Mouse (Mus musculus): ENCODE data around the gene Lrrc31. TPM values are rescaled to one million over a fixed set of nuclear protein-coding genes. Genes with fewer than 3 reads are reported as not detected.
"Not testable (repeated sequence)": the region's sequence is repeated elsewhere in the genome, so short reads cannot be mapped to it uniquely, and the experiment has no call there.

The Lrrc31 gene
- 0.10 TPM in 1 of 2 replicates, not detected in the other for polyA plus RNA-seq (2012; rRNA removed)
- 0.10 TPM in 1 of 2 replicates, not detected in the other for polyA plus RNA-seq (2014; fragmentation: Nextera tagmentation; extraction: Ambion mirVana)

- H3K27ac ChIP-seq (replicated peaks; ENCODE audit: low read depth, low read length); H3K4me1 ChIP-seq (ENCODE audit: control insufficient read depth, insufficient read depth, low read length); H3K4me3 ChIP-seq (replicated peaks; ENCODE audit: low read length); H3K27me3 ChIP-seq (ENCODE audit: control insufficient read depth, insufficient read depth, low read length); H3K36me3 ChIP-seq (ENCODE audit: control insufficient read depth, insufficient read depth, low read length); H3K9me3 ChIP-seq (ENCODE audit: control insufficient read depth, low read length); DNase-seq (ENCODE audit: low spot score); H3K9ac ChIP-seq (ENCODE audit: low read depth, low read length, severe bottlenecking); H3K4me2 ChIP-seq (replicated peaks; ENCODE audit: low read depth, low read length, severe bottlenecking); ATAC-seq (ENCODE audit: low FRiP score, low read depth): not testable (repeated sequence)
- 83% methylated on average over 6 of the region's 6 CpGs for WGBS
Measured at GRCm38 (mm10) chr3:30699711-30700505, at the start of gene Lrrc31. TSS of gene Lrrc31 (minus strand) at chr3:30699843.

GRCm38 (mm10) chr3:30748316-30748715 lies 48.7 kb upstream of the Lrrc31 start:
- Histone ChIP-seq H3K4me2 (replicated peaks; ENCODE audit: low read depth, low read length, severe bottlenecking) (no peak overlapping the region), H3K4me1 (ENCODE audit: control insufficient read depth, insufficient read depth, low read length) (no peaks in the 10 kb centered on the region), H3K27me3 (ENCODE audit: control insufficient read depth, insufficient read depth, low read length) (no peaks in the 10 kb centered on the region), H3K4me3 (replicated peaks; ENCODE audit: low read length) (no peak overlapping the region), H3K36me3 (ENCODE audit: control insufficient read depth, insufficient read depth, low read length) (no peaks in the 10 kb centered on the region), H3K9me3 (ENCODE audit: control insufficient read depth, low read length) (no peaks in the 10 kb centered on the region), H3K27ac (replicated peaks; ENCODE audit: low read depth, low read length) (no peak overlapping the region), H3K9ac (ENCODE audit: low read depth, low read length, severe bottlenecking) (no peak overlapping the region)
- ATAC-seq (ENCODE audit: low FRiP score, low read depth) (no peak), DNase-seq (ENCODE audit: low spot score) (no peak)
- WGBS, result 87% methylated on average over 9 of the region's 9 CpGs
- TF ChIP-seq POLR2A (IDR thresholded peaks at IDR 0.05; ENCODE audit: borderline replicate concordance, extremely low read depth, insufficient read depth, insufficient read length), result no peak

- Histone ChIP-seq H3K4me3 (replicated peaks; ENCODE audit: low read length) (no peak within 1 kb of the TSS), H3K9ac (ENCODE audit: low read depth, low read length, severe bottlenecking) (no peak within 1 kb of the TSS), H3K27me3 (ENCODE audit: control insufficient read depth, insufficient read depth, low read length) (no peaks in the 10 kb centered on the region), H3K9me3 (ENCODE audit: control insufficient read depth, low read length) (no peaks in the 10 kb centered on the region), H3K27ac (replicated peaks; ENCODE audit: low read depth, low read length) (no peak within 1 kb of the TSS), H3K4me1 (ENCODE audit: control insufficient read depth, insufficient read depth, low read length) (no peaks in the 10 kb centered on the region), H3K4me2 (replicated peaks; ENCODE audit: low read depth, low read length, severe bottlenecking) (no peak within 1 kb of the TSS), H3K36me3 (ENCODE audit: control insufficient read depth, insufficient read depth, low read length) (no peaks in the 10 kb centered on the region)
- WGBS, result 73% methylated on average over 7 of the region's 7 CpGs
- DNase-seq (ENCODE audit: low spot score) (no peak), ATAC-seq (ENCODE audit: low FRiP score, low read depth) (no peak)
- no peak for TF ChIP-seq POLR2A (IDR thresholded peaks at IDR 0.05; ENCODE audit: borderline replicate concordance, extremely low read depth, insufficient read depth, insufficient read length)
Measured at GRCm38 (mm10) chr3:30746006-30746405, 46.4 kb upstream of the Lrrc31 start, which contains the start of gene Samd7. TSS of gene Samd7 (plus strand) at chr3:30746293.

GRCm38 (mm10) chr3:30742891-30743290 lies 43.2 kb upstream of the Lrrc31 start:
- WGBS, result 87% methylated on average over 7 of the region's 7 CpGs
- Histone ChIP-seq H3K27me3 (ENCODE audit: control insufficient read depth, insufficient read depth, low read length) (no peaks in the 10 kb centered on the region), H3K9me3 (ENCODE audit: control insufficient read depth, low read length) (no peaks in the 10 kb centered on the region), H3K4me2 (replicated peaks; ENCODE audit: low read depth, low read length, severe bottlenecking) (no peak overlapping the region), H3K27ac (replicated peaks; ENCODE audit: low read depth, low read length) (no peak overlapping the region), H3K9ac (ENCODE audit: low read depth, low read length, severe bottlenecking) (no peak overlapping the region), H3K4me1 (ENCODE audit: control insufficient read depth, insufficient read depth, low read length) (no peaks in the 10 kb centered on the region), H3K36me3 (ENCODE audit: control insufficient read depth, insufficient read depth, low read length) (no peaks in the 10 kb centered on the region), H3K4me3 (replicated peaks; ENCODE audit: low read length) (no peak overlapping the region)
- no peak for TF ChIP-seq POLR2A (IDR thresholded peaks at IDR 0.05; ENCODE audit: borderline replicate concordance, extremely low read depth, insufficient read depth, insufficient read length)
- DNase-seq (ENCODE audit: low spot score) (no peak), ATAC-seq (ENCODE audit: low FRiP score, low read depth) (no peak)

- H3K36me3 ChIP-seq (ENCODE audit: control insufficient read depth, insufficient read depth, low read length), result no peaks in the 10 kb centered on the region
- no peaks in the 10 kb centered on the region for H3K27me3 ChIP-seq (ENCODE audit: control insufficient read depth, insufficient read depth, low read length)
- no peak overlapping the region for H3K27ac ChIP-seq (replicated peaks; ENCODE audit: low read depth, low read length)
- no peaks in the 10 kb centered on the region for H3K9me3 ChIP-seq (ENCODE audit: control insufficient read depth, low read length)
- no peaks in the 10 kb centered on the region; the same call in 1 of the 2 replicates for H3K4me1 ChIP-seq (ENCODE audit: control insufficient read depth, insufficient read depth, low read length)
- DNase-seq (ENCODE audit: low spot score) (no peak), ATAC-seq (ENCODE audit: low FRiP score, low read depth) (no peak)
- TF ChIP-seq POLR2A (IDR thresholded peaks at IDR 0.05; ENCODE audit: borderline replicate concordance, extremely low read depth, insufficient read depth, insufficient read length), result no peak
- no peak overlapping the region for H3K4me3 ChIP-seq (replicated peaks; ENCODE audit: low read length)
- WGBS, result 80% methylated on average over 6 of the region's 6 CpGs
- H3K9ac ChIP-seq (ENCODE audit: low read depth, low read length, severe bottlenecking), result no peak overlapping the region
- no peak overlapping the region for H3K4me2 ChIP-seq (replicated peaks; ENCODE audit: low read depth, low read length, severe bottlenecking)
Measured at GRCm38 (mm10) chr3:30741306-30741705, 41.7 kb upstream of the Lrrc31 start.
